Mouse (Mus musculus) spleen, adult 2 months (tissue): ENCODE measurements at regions not wholly inside any gene's neighbourhood (a gene's known extent, or its start where the extent isn't known, plus 50 kb on each side); places are given as distances from the start of the nearest gene placed in this dataset.

Experiments
- CTCF ChIP-seq: fragments of 200-500 bp; IDR thresholded peaks from 2 replicates; pipeline ENCODE4 v1.5.1; 2011; ENCODE audit warnings: mild to moderate bottlenecking, inconsistent platforms; ENCODE audit not compliant: insufficient read depth, insufficient read length, insufficient replicate concordance; ENCODE audit errors: extremely low read depth
- POLR2A ChIP-seq: fragments of 200-500 bp; IDR thresholded peaks from 2 replicates; pipeline ENCODE4 v1.6.1; 2011; ENCODE audit warnings: low read depth, low read length, inconsistent platforms

GRCm38 (mm10) chr8:115478406-115479060 lies 229.1 kb downstream of the Maf start:
- no peak for TF ChIP-seq CTCF
- TF ChIP-seq POLR2A = no peak
